In genomic region chr5:130009784-130010183, GRCm38 (mm10) we compare ENCODE assay signal across 26 mouse cellular contexts.
"Had no signal": no experiment of that assay in that cellular context is flagged by ENCODE, and none has a peak within 500 bp of the region (broad histone marks: within the 10 kb centered on the region; RNA-seq: fewer than 3 reads in every experiment).

No protein-coding gene starts in this region.

- H3K27ac ChIP-seq: heart, adult 2 months; heart, embryonic 13.5 days; heart, embryonic 15.5 days; hindbrain, embryonic 13.5 days; hindbrain, embryonic 15.5 days; hindbrain, postnatal 0 days; kidney, embryonic 15.5 days; kidney, postnatal 0 days; limb, embryonic 13.5 days; limb, embryonic 15.5 days; liver, embryonic 13.5 days had no signal

- H3K4me2 ChIP-seq: heart, embryonic 11.5 days; heart, embryonic 13.5 days; heart, embryonic 15.5 days; hindbrain, embryonic 13.5 days; hindbrain, embryonic 15.5 days; kidney, embryonic 15.5 days; limb, embryonic 13.5 days; limb, embryonic 15.5 days; liver, embryonic 13.5 days had no signal

- H3K4me1 ChIP-seq: heart, embryonic 13.5 days; heart, embryonic 15.5 days; hindbrain, embryonic 13.5 days; hindbrain, embryonic 15.5 days; kidney, embryonic 15.5 days; limb, embryonic 13.5 days; limb, embryonic 15.5 days had no signal

- H3K27me3 ChIP-seq: heart, embryonic 13.5 days; heart, embryonic 15.5 days; hindbrain, embryonic 13.5 days; hindbrain, embryonic 15.5 days; kidney, embryonic 15.5 days; limb, embryonic 13.5 days; limb, embryonic 15.5 days; liver, embryonic 13.5 days had no signal

- ATAC-seq: hindbrain, postnatal 0 days; intestine, embryonic 16.5 days had no signal

- H3K9ac ChIP-seq: heart, embryonic 13.5 days; heart, embryonic 15.5 days; hindbrain, embryonic 13.5 days; hindbrain, embryonic 15.5 days; kidney, embryonic 15.5 days; limb, embryonic 13.5 days; limb, embryonic 15.5 days; liver, embryonic 13.5 days had no signal

- H3K9me3 ChIP-seq: heart, embryonic 15.5 days; hindbrain, embryonic 15.5 days had no signal

- H3K4me3 ChIP-seq: heart, adult 2 months; heart, embryonic 13.5 days; heart, embryonic 15.5 days; hindbrain, embryonic 13.5 days; hindbrain, embryonic 15.5 days; kidney, embryonic 15.5 days; limb, embryonic 13.5 days; limb, embryonic 15.5 days; liver, embryonic 13.5 days had no signal

- DNase-seq: gastrocnemius, postnatal 14 days; gastrocnemius, postnatal 36 days; heart, adult 11 months; heart, adult 2 months; heart, postnatal 14 days; heart, postnatal 36 days; kidney, adult 11 months; kidney, adult 2 months; kidney, adult 9 months; kidney, postnatal 14 days; kidney, postnatal 36 days; layer of hippocampus, adult 9-11 months; layer of hippocampus, postnatal 36 days; left cerebral cortex, postnatal 4 days; liver, embryonic 13.5 days had no signal
